Mouse (Mus musculus): Measurements from ENCODE around the gene Trim5.

Trim5 gene

DNA sequence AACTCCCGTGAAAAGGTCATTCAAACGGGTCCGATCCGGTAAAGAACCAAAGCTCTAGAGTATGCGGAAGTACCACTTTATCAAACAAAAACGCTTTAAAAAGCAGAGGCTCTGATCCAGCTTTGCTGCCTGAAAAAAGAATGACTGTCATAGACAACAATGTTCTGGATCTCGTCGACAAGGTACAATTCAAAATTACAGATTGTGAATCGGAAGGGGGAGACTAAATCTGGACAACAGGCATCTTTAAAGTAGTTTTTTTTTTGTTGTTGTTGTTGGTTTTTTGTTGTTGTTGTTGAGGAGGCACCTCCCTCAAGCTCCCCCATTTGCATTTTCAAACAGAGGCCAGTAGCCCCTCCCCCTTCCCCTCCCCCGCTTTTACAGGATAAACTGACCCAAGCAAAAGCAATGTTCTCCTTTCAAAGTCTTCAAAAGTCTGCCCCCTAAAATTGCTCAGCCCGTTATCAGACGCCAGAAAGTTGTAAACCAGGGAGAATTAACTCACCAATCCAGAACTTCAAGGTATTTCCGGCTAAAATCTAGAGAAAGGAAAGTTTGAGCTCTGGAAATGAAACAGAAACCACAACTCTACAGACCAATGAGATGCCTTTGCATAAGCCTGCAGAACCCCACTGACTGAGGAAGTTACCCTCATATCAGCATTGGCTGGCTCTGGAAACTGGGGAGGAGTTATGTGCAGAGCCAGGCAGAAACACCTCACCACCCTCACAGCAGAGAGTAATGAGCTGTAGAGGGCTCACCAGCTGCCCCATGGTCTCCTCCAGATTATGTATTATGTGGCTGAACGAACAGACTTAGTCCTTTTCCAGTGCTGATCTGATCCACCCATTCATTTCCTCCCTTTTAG is at the start of gene Trim5:
Gene Trim5, minus strand, starts transcription at position 519 of the 868 bp plus-strand sequence.
- 49% methylated on average over 14 of the region's 14 CpGs for WGBS

DNA sequence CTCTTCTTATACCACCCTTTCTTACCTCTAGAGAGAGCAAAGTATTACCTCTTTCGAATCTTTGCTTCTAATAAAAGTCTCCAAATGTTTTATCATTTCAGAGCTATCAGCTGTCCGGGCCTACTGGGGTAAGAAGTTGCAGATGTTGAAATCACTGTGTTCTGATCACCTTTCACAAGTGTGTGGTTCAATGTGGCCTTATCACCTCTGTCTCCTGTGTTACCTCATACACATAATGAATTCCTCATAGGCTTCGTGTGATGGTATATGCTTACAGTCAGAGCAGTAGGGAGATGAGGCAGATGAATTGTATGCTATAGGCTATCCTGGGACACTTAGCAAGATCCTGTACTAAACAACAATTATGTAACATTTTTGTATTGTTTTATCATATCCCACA is 47.7 kb upstream of the Trim5 start:
- 89% methylated on average over 3 of the region's 3 CpGs for WGBS

DNA sequence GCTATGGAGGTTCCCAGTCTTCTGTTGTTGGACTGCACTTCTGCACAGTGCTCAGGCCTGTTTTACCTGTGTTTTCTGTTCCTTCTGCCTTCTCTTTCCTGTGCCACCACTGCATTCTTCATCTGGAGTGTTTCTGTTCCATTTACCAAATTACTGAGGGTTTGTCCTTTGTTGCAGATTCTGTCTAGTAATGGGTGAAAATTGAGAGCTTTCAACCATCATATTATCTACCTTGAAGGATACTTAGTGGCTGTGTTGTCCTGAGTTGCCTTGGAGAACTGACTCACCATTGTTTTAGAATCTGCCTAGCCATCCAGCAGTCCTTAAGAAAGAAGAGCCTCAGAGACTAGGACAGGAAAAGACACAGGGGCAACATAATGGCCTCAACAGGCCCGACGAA is 41.3 kb upstream of the Trim5 start, which contains the start of gene Trim34b:
Gene Trim34b, plus strand, starts transcription at position 301 of the 400 bp plus-strand sequence.
- 97% methylated on average over 2 of the region's 2 CpGs for WGBS

DNA sequence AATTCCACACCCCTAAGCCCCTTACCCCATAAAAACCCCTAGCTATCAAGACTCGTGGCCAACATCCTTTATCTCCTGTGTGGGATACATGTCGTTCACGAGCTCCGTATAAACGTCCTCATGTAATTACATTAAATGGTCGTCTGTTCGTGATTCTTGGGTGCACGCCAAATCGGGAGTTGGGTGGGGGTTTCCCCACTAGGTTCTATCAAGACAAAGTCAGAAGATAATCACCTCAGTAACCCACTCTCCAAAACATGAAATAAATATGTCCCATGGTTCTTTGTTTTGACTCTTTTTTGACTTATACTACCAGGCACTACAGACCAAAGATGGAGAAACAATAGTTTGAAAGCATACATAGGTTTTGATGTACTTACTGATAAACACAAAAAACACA is 34.1 kb upstream of the Trim5 start:
- 76% methylated on average over 9 of the region's 9 CpGs for WGBS

DNA sequence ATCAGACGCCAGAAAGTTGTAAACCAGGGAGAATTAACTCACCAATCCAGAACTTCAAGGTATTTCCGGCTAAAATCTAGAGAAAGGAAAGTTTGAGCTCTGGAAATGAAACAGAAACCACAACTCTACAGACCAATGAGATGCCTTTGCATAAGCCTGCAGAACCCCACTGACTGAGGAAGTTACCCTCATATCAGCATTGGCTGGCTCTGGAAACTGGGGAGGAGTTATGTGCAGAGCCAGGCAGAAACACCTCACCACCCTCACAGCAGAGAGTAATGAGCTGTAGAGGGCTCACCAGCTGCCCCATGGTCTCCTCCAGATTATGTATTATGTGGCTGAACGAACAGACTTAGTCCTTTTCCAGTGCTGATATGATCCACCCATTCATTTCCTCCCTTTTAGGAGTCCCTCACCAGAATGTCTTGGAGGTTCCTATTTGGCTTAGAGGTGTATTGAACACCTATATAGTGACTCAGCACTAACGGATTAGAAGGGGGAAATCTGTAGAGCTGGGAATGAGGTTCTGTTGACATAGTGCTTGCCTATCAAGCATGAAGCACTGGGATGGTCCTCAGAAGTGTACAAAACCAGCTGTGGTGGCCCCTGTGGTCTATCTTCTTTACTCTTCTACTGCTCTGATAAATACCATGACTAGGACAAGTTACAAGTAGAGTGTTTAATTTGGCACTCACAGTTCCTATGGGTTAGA is 27.6 kb upstream of the Trim5 start, which contains the start of gene Trim12a:
Gene Trim12a, minus strand, starts transcription at position 98 of the 712 bp plus-strand sequence.
- 30% methylated on average over 4 of the region's 4 CpGs for WGBS

DNA sequence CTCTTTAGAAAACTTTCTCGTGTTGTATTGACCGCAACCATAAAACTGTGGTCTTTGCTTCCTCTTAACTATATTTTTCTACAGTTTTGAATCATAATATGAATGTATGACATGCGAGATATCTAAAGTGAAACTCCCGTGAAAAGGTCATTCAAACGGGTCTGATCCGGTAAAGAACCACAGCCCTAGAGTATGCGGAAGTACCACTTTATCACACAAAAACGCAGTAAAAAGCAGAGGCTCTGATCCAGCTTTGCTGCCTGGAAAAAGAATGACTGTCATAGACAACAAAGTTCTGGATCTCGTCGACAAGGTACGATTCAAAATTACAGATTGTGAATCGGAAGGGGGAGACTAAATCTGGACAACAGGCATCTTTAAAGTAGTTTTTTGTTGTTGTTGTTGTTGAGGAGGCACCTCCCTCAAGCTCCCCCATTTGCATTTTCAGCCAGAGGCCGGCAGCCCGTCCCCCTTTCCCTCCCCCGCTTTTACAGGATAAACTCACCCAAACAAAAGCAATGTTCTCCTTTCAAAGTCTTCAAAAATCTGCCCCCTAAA is 27.0 kb upstream of the Trim5 start:
- WGBS: 13% methylated on average over 15 of the region's 15 CpGs

DNA sequence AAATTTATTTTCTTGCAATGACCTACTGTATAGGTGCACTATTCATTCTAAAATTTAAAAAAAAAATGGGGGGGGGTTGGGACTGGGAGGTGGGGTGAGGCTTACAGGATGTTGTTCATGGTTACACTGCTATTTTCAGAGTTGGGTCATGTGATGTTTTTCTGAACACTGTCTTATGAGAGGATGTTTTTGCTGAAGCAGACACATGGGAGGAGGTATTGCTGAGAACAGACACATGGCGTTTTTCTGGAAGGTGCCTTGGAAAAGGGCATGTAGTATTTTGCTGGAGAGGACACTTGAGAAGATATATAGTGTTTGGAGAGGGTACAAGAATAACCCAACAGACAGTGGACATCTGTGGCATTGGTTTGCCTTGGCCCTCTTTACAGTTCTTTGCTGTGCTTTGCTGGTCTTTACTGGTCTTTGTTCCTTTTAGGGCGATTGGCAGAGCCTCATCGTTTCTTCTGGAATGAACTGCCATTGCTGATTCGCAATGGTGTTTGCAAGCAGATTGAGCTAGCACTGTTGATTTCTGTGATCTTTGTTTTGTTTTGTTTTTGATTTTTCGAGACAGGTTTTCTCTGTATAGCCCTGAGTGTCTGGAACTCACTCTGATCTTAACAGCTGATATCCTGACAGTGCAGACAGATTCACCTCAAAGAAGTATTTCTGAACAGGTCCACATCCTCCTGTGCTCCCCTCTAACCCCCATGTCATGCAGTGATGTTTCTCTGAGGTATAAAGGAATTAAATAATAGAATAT is 3.9 kb upstream of the Trim5 start:
- 76% methylated on average over 5 of the region's 5 CpGs for WGBS

DNA sequence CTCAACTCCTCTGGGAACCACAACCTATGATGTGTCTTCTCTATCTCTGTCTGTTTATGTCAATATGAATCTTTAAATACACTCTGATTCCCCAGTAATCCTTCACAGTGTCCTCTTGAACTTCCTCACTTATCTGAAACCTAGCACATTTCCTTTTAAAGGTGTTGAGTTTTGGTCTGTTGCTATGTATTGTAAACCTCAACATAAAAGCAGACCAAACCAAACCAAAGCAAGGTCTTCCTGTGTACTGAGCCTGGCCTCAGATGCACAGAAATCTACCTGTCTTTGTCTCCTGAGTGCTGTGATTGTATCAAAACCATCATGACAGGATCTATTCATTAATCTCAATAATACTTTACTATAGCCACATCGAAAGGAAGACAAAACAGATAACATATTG is 2.7 kb upstream of the Trim5 start:
- 85% methylated on average over 1 of the region's 1 CpGs for WGBS

DNA sequence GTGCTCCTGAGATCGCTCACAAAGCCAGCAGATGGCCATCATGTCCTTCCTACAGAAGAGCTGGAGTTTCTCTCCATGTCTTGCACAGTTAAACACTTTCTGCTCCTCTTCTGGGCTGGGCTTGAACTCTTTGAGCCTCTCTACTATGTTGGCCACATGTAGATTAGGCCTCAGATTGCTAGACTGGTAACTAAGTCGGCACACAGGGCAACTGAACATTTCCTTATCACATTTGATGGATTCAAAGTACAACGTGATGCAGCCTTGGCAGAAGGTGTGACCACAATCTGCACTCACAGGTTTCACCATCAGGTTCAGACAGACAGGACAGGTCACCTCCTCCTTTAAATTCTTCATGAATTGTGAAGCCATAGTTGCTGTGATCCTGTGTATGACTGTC is 8.5 kb downstream of the Trim5 start:
- 88% methylated on average over 3 of the region's 3 CpGs for WGBS

DNA sequence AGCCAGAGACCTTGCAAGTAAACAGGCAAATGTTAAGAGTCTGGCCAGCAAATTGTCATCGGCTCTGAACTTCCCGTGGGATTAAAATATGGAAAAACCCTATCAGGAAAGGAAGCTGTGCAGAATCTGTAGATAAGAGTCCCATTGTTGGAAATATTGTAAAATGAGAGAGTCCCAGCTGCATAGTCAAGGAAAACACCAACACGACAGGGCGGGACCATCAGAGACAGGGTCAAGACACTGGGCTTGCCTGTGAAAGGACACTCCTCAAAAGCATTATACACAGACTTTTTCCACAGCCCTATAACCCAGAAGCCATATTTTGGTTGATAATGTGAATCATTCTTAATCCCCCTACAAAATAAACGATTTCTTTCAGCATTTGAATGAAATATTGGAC is 22.6 kb downstream of the Trim5 start:
- 78% methylated on average over 5 of the region's 5 CpGs for WGBS

DNA sequence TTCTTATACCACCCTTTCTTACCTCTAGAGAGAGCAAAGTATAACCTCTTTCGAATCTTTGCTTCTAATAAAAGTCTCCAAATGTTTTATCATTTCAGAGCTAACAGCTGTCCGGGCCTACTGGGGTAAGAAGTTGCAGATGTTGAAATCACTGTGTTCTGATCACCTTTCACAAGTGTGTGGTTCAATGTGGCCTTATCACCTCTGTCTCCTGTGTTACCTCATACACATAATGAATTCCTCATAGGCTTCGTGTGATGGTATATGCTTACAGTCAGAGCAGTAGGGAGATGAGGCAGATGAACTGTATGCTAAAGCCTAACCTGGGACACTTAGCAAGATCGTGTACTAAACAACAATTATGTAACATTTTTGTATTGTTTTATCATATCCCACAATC is 27.5 kb downstream of the Trim5 start:
- WGBS: 94% methylated on average over 4 of the region's 4 CpGs

DNA sequence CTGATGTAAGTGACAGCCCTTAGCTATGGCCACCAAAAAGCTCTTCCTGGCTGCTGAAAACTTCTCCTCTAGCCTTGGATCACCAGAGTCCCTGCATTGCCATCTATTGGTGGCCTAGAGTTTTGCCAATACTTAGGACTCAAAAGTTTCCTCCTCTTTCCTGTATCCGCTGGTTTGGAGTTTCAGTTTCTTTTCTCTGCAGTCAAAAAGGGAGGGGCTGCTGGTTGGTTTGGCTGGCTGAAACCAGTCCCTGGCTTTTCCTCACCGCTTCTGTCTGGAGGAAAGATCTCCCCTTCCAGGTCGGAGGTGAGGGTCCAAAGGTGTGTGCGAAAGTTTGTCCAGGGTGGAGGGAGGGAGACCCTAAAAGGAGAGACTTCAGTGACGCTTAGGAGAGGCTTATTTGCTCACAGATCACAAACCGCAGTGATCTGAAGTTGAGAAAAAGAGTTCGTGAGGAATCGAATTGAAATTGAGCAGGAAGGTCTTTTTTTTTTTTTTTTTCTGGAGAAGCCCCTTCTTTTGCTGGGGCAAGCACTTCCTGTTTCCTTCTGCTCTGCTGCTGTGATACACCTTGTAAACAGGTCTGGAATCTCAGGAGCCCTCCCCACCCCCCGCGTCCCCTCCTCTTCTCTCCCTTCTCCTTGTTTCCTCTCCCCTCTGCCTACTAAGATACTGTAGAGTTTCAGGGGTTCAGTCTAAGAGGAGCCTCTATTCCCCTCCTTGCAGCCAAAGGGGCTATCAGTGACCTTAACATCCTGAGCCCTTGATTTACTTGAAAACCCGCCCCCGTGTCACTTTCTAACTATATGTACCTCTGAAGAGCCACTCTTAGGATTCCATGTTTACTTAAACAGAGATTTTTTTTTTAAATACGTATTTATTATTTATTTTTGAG is 43.4 kb downstream of the Trim5 start, which contains the start of gene Trim34a:
Gene Trim34a, plus strand, starts transcription at position 171 of the 895 bp plus-strand sequence.
- 12% methylated on average over 13 of the region's 13 CpGs for WGBS

DNA sequence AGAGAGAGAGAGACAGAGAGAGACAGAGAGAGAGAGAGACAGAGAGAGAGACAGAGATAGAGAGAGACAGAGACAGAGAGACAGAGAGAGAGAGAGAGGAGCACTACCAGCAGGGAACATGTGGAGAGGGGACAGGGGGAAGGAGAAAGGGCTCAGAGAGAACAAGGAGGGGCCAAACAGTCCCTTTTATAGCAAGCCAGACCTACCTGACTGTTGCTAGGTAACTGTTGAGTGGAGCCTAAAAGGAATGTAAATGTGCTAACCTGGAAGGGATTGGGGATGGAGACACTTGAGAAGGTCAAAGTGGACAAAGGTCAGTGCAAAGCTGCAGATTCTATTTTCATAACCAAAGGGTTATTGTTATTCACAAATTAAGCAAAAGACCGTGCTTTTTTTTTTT is 44.3 kb downstream of the Trim5 start:
- 61% methylated on average over 1 of the region's 1 CpGs for WGBS

DNA sequence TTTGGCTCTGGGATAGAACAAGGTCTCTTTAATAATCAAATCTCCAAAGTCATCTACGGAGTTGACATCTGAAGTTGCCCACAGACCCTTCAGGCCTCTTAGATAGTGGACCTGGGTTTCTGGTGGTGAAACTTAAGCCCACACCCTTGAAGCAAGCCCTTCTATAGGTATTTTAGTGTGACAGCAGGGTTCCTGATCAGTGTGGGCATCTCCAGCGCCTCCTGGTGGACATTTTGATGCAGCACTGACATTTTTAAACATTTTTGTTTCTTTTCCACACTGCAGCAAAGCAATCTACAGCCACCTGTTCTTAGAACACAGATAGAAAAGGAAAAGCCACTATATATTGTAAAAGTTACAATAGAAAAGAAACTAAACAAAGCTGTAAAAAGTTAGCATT is 56.7 kb downstream of the Trim5 start:
- 39% methylated on average over 2 of the region's 2 CpGs for WGBS

DNA sequence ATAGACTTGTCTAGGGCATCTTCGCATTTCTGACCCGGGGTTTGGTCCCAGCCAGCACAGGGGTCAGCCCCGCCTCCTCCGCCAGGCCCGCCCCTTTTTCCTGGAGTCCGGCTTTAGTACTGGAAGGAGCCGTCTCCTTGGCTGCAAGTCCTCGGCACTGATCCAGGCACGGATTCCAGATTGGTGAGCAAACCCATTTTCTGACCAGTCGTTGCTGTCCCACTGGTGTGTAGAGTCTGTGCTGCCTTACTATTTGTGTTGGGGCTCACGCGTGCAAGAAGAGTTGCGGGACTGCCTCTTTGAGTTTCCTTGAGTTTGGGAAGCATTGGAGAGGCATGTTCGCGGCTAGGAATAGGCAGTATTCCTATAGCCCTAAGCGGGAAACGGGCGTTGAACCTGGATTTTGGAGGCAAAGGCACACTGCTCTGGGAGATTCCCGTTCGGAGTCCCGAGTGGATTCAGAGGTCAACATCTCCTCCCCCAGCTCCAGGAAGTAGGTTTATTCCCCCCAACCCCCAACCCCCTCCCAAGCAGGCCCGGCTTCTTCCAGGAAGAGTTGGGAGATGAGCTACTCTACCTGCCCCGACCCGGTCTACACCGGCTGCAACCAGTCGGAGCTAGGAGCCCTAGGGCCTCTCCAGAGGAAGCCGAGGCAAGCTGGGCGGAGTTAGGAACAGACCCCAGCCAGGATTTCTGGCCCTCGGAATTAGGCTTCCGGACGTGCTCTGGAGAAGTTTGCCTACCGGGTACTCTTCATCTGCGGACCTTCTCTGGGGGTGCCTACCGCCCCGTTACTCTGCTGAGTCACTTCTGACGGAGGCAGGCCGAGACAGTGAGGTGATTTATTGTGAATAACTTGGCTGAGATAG is 69.0 kb downstream of the Trim5 start, which contains the start of gene Trim6:
Gene Trim6, plus strand, starts transcription at position 93 of the 869 bp plus-strand sequence.
- 12% methylated on average over 37 of the region's 37 CpGs for WGBS

DNA sequence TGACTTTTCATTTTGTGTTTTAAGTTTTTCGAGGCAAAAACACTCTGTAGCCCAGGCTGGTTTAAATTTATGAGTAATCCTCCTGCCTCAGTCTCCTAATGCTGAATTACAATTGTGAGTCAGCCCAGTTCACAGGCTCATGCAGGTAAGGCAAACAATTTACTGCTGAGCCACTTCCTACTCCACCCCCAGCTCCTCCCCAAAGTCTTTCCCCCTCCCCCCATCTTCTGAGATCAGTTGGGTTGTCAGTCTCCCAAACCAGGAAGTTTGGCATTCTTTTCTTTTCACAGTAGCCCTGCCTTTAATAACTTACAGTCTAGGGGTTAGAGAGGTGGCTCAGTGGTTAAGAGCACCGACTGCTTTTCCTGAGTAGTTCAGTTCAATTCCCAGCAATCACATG is 70.0 kb downstream of the Trim5 start:
- WGBS: 80% methylated on average over 2 of the region's 2 CpGs

DNA sequence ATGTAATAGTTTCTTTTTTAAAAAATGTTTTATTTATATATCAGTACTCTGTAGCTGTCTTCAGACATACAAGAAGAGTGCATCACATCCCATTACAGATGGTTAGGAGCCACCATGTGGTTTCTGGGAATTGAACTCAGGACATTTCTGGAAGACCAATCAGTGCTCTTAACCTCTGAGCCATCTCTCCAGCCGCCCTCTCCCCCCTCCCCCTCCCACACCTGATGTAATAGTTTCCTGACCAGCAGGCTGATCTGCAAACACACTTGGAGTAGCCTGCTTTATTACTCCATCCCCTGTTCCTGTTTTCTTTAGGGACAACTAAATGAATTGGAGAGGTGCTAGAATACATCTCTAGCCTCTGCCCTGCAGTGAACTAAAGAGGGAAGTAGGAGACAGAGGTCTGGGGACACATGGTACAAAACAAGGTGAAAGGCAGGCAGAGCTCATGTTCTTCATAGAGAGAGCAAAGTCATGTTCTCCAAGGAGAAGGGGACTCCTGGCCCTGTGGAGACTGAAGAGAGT is 71.8 kb downstream of the Trim5 start:
- 67% methylated on average over 1 of the region's 1 CpGs for WGBS

Measured in cerebral cortex, adult 2 months (tissue).